Mouse (Mus musculus) small intestine, adult 2 months (tissue): ENCODE measurements at regions not wholly inside any gene's neighbourhood (a gene's known extent, or its start where the extent isn't known, plus 50 kb on each side); places are given as distances from the start of the nearest gene placed in this dataset.

Experiments used
- CTCF ChIP-seq: fragments of 200-500 bp; IDR thresholded peaks from 2 replicates; pipeline ENCODE4 v1.5.1; 2012; ENCODE audit warnings: low read depth, mild to moderate bottlenecking, control low read depth, inconsistent platforms, low read length, moderate library complexity, mixed read lengths; ENCODE audit not compliant: insufficient replicate concordance, insufficient read length; ENCODE audit errors: extremely low read depth
- POLR2A ChIP-seq: fragments of 200-500 bp; IDR thresholded peaks from 2 replicates; pipeline ENCODE4 v1.6.1; 2012; ENCODE audit warnings: low read depth, mild to moderate bottlenecking, control low read depth, inconsistent platforms, low read length, moderate library complexity

GRCm38 (mm10) chr6:93165942-93166341 is 222.7 kb upstream of the Adamts9 start:
- TF ChIP-seq CTCF (no peak), POLR2A (no peak)
